Mouse (Mus musculus) cerebellum, adult 2 months (tissue): ENCODE data around the gene Timm22.

ENCODE experiments used
- CTCF ChIP-seq: fragments of 200-500 bp; IDR thresholded peaks from 2 replicates; pipeline ENCODE4 v1.5.1; 2011; ENCODE audit warnings: low read depth, mild to moderate bottlenecking, control low read depth, low read length, moderate library complexity, borderline replicate concordance; ENCODE audit not compliant: insufficient read depth
- POLR2A ChIP-seq: fragments of 200-500 bp; IDR thresholded peaks from 2 replicates; pipeline ENCODE4 v1.6.1; 2011; ENCODE audit warnings: low read length, control low read depth, borderline replicate concordance; ENCODE audit not compliant: insufficient read depth

- no peak for TF ChIP-seq POLR2A
- TF ChIP-seq CTCF = no peak
These were observed 21.0 kb downstream of the Timm22 start for GRCm38 (mm10) chr11:76427781-76428180.
